Mouse (Mus musculus): ENCODE measurements around the gene Lsm7.
A peak's percentile ranks its signal among the peaks of the same experiment; 100 is the strongest.

The Lsm7 gene

GRCm38 (mm10) chr10:80874035-80874434, 19.0 kb upstream of the Lsm7 start:
- DNase-seq, result no peak

- DNase-seq, result no peak
Measured at GRCm38 (mm10) chr10:80871581-80871980, 16.6 kb upstream of the Lsm7 start, which contains the start of gene Tmprss9. Gene Tmprss9 (plus strand): TSS chr10:80871848.

GRCm38 (mm10) chr10:80870993-80871392, 16.0 kb upstream of the Lsm7 start:
- no peak for DNase-seq

GRCm38 (mm10) chr10:80864446-80864845, 9.4 kb upstream of the Lsm7 start:
- no peak for DNase-seq

GRCm38 (mm10) chr10:80862305-80862704, 7.3 kb upstream of the Lsm7 start:
- no peak for DNase-seq

GRCm38 (mm10) chr10:80858350-80858935, 3.4 kb upstream of the Lsm7 start:
- DNase-seq, result no peak

GRCm38 (mm10) chr10:80857848-80858247, 2.8 kb upstream of the Lsm7 start:
- DNase-seq, result no peak

GRCm38 (mm10) chr10:80857386-80857785, 2.4 kb upstream of the Lsm7 start:
- DNase-seq, result no peak

GRCm38 (mm10) chr10:80856908-80857307, 1.9 kb upstream of the Lsm7 start:
- DNase-seq, result no peak

GRCm38 (mm10) chr10:80856267-80856666, 1.3 kb upstream of the Lsm7 start:
- DNase-seq, result peak in 1 of 2 experiments; percentile 19

GRCm38 (mm10) chr10:80855749-80856073, 702 bp upstream of the Lsm7 start:
- DNase-seq, result peak in 1 of 2 experiments; percentile 13

GRCm38 (mm10) chr10:80848571-80848970, 6.4 kb downstream of the Lsm7 start:
- DNase-seq, result peak; percentile 79 to 83

- no peak for DNase-seq
Measured at GRCm38 (mm10) chr10:80845732-80846131, 9.3 kb downstream of the Lsm7 start.

- no peak for DNase-seq
Measured at GRCm38 (mm10) chr10:80845055-80845693, 9.8 kb downstream of the Lsm7 start.

- no peak for DNase-seq
Measured at GRCm38 (mm10) chr10:80843931-80844547, 11.0 kb downstream of the Lsm7 start, which contains the start of gene Lingo3. Gene Lingo3 (minus strand): TSS chr10:80844039.

GRCm38 (mm10) chr10:80843087-80843930, 11.7 kb downstream of the Lsm7 start:
- DNase-seq, result no peak

GRCm38 (mm10) chr10:80842334-80842733, 12.7 kb downstream of the Lsm7 start:
- DNase-seq, result no peak

GRCm38 (mm10) chr10:80841685-80842084, 13.3 kb downstream of the Lsm7 start:
- no peak for DNase-seq

- DNase-seq, result no peak
Measured at GRCm38 (mm10) chr10:80839848-80840247, 15.2 kb downstream of the Lsm7 start.

- DNase-seq, result no peak
Measured at GRCm38 (mm10) chr10:80838346-80838912, 16.6 kb downstream of the Lsm7 start.

- no peak for DNase-seq
Measured at GRCm38 (mm10) chr10:80837827-80838226, 17.2 kb downstream of the Lsm7 start.

- DNase-seq, result no peak
Measured at GRCm38 (mm10) chr10:80836949-80837379, 18.0 kb downstream of the Lsm7 start.

GRCm38 (mm10) chr10:80835617-80836016, 19.4 kb downstream of the Lsm7 start:
- DNase-seq, result no peak

Measured in B cell, adult 2 months (primary cell).